Comparison of ENCODE assay signal across 17 mouse cellular contexts in genomic region chr17:84351276-84351675, GRCm38 (mm10).
DNase-seq lines count a peak whose midpoint lies in the region; ATAC-seq and TF ChIP-seq lines count a peak whose summit lies in the region.
"Had no signal": no experiment of that assay in that cellular context is flagged by ENCODE, and none has a peak within 500 bp of the region (broad histone marks: within the 10 kb centered on the region; RNA-seq: fewer than 3 reads in every experiment).

No protein-coding gene starts in this region.

- peaks cover 9% of the 10 kb centered on the region for H3K4me1 ChIP-seq in forebrain, embryonic 16.5 days (replicated peaks; ENCODE audit: control insufficient read depth, insufficient read depth, low read length)
- H3K4me1 ChIP-seq in forebrain, embryonic 15.5 days = peaks cover 12% of the 10 kb centered on the region
- H3K4me1 ChIP-seq in hindbrain, postnatal 0 days (ENCODE audit: insufficient read depth, low read length) = 0 out of 2 replicates have a peak, but pooled peaks cover 7% of the 10 kb centered on the region

- TF ChIP-seq CTCF in hindbrain, postnatal 0 days (IDR thresholded peaks at IDR 0.05; ENCODE audit: low read depth) = no peak

- H3K27ac ChIP-seq in forebrain, embryonic 16.5 days (ENCODE audit: low read length) = no peak overlapping the region
- no peak overlapping the region for H3K27ac ChIP-seq in forebrain, embryonic 15.5 days (replicated peaks)
- no peak overlapping the region for H3K27ac ChIP-seq in hindbrain, postnatal 0 days
- H3K27ac ChIP-seq: neural tube, embryonic 12.5 days had no signal

- WGBS in forebrain, embryonic 16.5 days = 13% methylated on average over 3 of the region's 3 CpGs
- 24% methylated on average over 3 of the region's 3 CpGs for WGBS in forebrain, embryonic 15.5 days
- WGBS in hindbrain, postnatal 0 days = 28% methylated on average over 3 of the region's 3 CpGs

- intact Hi-C loops in left cerebral cortex, postnatal 4 days (cut with DNase I) = no loop called here

- peak; percentile 67 for ATAC-seq in forebrain, embryonic 16.5 days
- ATAC-seq in forebrain, embryonic 15.5 days (replicated peaks) = no peak
- no peak for ATAC-seq in hindbrain, postnatal 0 days

- no peaks in the 10 kb centered on the region for H3K27me3 ChIP-seq in forebrain, embryonic 16.5 days (replicated peaks; ENCODE audit: control insufficient read depth, insufficient read depth, low read length)
- H3K27me3 ChIP-seq in forebrain, embryonic 15.5 days = no peaks in the 10 kb centered on the region
- H3K27me3 ChIP-seq in hindbrain, postnatal 0 days (ENCODE audit: insufficient read depth, low read length) = no peaks in the 10 kb centered on the region
- H3K27me3 ChIP-seq: heart, embryonic 12.5 days; hindbrain, embryonic 15.5 days; limb, embryonic 13.5 days; neural tube, embryonic 12.5 days had no signal

- no peak overlapping the region for H3K9ac ChIP-seq in forebrain, embryonic 16.5 days (replicated peaks; ENCODE audit: low read depth, low read length)
- H3K9ac ChIP-seq in forebrain, embryonic 15.5 days (replicated peaks) = no peak overlapping the region
- no peak overlapping the region for H3K9ac ChIP-seq in hindbrain, postnatal 0 days (replicated peaks; ENCODE audit: low read length)
- H3K9ac ChIP-seq: heart, embryonic 12.5 days; hindbrain, embryonic 15.5 days; limb, embryonic 13.5 days; neural tube, embryonic 12.5 days had no signal

- H3K9me3 ChIP-seq in forebrain, embryonic 16.5 days (ENCODE audit: control insufficient read depth, low read length) = no peaks in the 10 kb centered on the region
- H3K9me3 ChIP-seq in forebrain, embryonic 15.5 days = no peaks in the 10 kb centered on the region
- H3K9me3 ChIP-seq in hindbrain, postnatal 0 days (ENCODE audit: low read length) = no peaks in the 10 kb centered on the region
- H3K9me3 ChIP-seq: heart, embryonic 12.5 days; hindbrain, embryonic 15.5 days; limb, embryonic 13.5 days; neural tube, embryonic 12.5 days had no signal

- H3K4me3 ChIP-seq in forebrain, embryonic 16.5 days (replicated peaks; ENCODE audit: low read length) = no peak overlapping the region
- no peak overlapping the region for H3K4me3 ChIP-seq in forebrain, embryonic 15.5 days
- H3K4me3 ChIP-seq in hindbrain, postnatal 0 days (ENCODE audit: low read length) = no peak overlapping the region
- H3K4me3 ChIP-seq: heart, embryonic 12.5 days; hindbrain, embryonic 15.5 days; limb, embryonic 13.5 days; neural tube, embryonic 12.5 days had no signal

- DNase-seq in ovary, adult 18-20 months (ENCODE audit: low spot score) = peak; percentile 32
- no peak for DNase-seq in ovary, postnatal 14 days (ENCODE audit: low spot score)
- peak; percentile 31 for DNase-seq in hindbrain, postnatal 0 days (ENCODE audit: low spot score)
- DNase-seq in retina, embryonic 14.5 days (ENCODE audit: low spot score) = peak; percentile 58
- DNase-seq in left cerebral cortex, postnatal 4 days = no peak
- no peak for DNase-seq in right cerebral cortex, postnatal 36 days (ENCODE audit: low spot score in 2 of 2)
- DNase-seq: adrenal gland, adult 2 months; B cell, adult 2 months; kidney, postnatal 25 days; lung, adult 18-20 months; right cerebral cortex, postnatal 25 days had no signal

- no peak overlapping the region for H3K4me2 ChIP-seq in forebrain, embryonic 16.5 days (ENCODE audit: low read length)
- no peak overlapping the region for H3K4me2 ChIP-seq in forebrain, embryonic 15.5 days (replicated peaks)
- H3K4me2 ChIP-seq in hindbrain, postnatal 0 days (ENCODE audit: low read depth, low read length) = no peak overlapping the region
- H3K4me2 ChIP-seq: heart, embryonic 12.5 days; hindbrain, embryonic 15.5 days; limb, embryonic 13.5 days; neural tube, embryonic 12.5 days had no signal

- no peaks in the 10 kb centered on the region for H3K36me3 ChIP-seq in forebrain, embryonic 16.5 days (ENCODE audit: control insufficient read depth, insufficient read depth)
- no peaks in the 10 kb centered on the region for H3K36me3 ChIP-seq in forebrain, embryonic 15.5 days
- no peaks in the 10 kb centered on the region for H3K36me3 ChIP-seq in hindbrain, postnatal 0 days (ENCODE audit: insufficient read depth, low read length)

Comparison
In these comparisons a context has a peak if more than half of its experiments do, and no peak if none do; other contexts are left out.
1. DNase-seq: peak in ovary, adult 18-20 months (single experiment), hindbrain, postnatal 0 days (single experiment) and retina, embryonic 14.5 days (single experiment); none in ovary, postnatal 14 days (single experiment), left cerebral cortex, postnatal 4 days (single experiment) and right cerebral cortex, postnatal 36 days (0 of 2).